Mouse (Mus musculus): ENCODE results near the gene Olfr630. TPM values are rescaled to one million over a fixed set of nuclear protein-coding genes. Genes with fewer than 3 reads are reported as not detected.
"Not testable (repeated sequence)": the region's sequence is repeated elsewhere in the genome, so short reads cannot be mapped to it uniquely, and the experiment has no call there.

The Olfr630 gene
- polyA plus RNA-seq, 1 experiment from 2014 or later: not detected

DNA sequence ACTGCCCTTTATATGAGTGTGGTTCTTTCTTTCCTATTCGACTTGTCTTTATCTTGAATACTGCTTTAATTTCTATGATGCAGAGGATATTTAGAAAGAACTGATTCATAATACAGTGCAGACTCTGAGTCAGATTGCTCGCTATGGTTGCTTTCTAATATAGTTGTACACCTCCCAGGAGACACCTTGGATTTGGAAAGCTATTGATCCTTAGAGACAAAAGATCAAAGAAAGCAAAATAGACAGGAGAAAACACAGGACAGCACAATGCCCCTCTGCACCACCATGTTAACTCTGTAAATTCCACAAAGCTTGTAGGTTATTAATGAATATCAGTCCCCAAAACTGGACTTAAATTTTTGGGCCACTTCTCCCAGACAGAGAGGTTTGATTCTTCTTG, 12.3 kb downstream of the Olfr630 start, which contains the start of gene Olfr629:
Gene Olfr629 (minus strand): TSS at position 101 of the 400 bp plus-strand sequence.
- H3K4me1 ChIP-seq (replicated peaks; ENCODE audit: control insufficient read depth, insufficient read depth, low read length): no peaks in the 10 kb centered on the region
- H3K36me3 ChIP-seq (ENCODE audit: control insufficient read depth, insufficient read depth, low read length): no peaks in the 10 kb centered on the region
- no peak within 1 kb of the TSS for H3K27ac ChIP-seq (ENCODE audit: low read depth, low read length)
- ATAC-seq (replicated peaks; ENCODE audit: low FRiP score): no peak
- no peak within 1 kb of the TSS for H3K4me3 ChIP-seq (ENCODE audit: low read depth, low read length)
- H3K9me3 ChIP-seq (ENCODE audit: control insufficient read depth, low read length): no peaks in the 10 kb centered on the region
- 82% methylated on average over 2 of the region's 2 CpGs for WGBS
- no peak within 1 kb of the TSS for H3K9ac ChIP-seq (ENCODE audit: low read length)
- no peak within 1 kb of the TSS for H3K4me2 ChIP-seq (ENCODE audit: low read depth, low read length, severe bottlenecking)
- no peak for DNase-seq (ENCODE audit: low spot score)
- H3K27me3 ChIP-seq (ENCODE audit: control insufficient read depth, insufficient read depth, low read length): no peaks in the 10 kb centered on the region

DNA sequence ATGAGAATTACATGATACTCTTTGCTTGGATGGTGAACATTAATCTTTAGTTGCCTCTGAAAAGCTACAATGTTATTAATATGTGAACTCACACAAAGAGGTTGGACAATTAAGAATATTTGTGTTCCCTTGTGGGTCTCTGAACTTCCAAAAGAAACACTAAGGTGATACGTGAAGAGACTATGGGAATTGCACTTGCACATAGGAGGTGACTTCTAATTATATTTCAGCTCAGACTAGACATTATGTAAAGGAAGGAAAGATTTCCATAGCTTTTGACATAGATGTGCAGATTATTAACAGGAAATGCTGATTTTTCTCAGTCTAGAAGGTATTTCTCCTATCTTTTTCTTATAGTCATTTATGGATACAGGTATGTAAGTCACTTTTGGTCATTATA, 27.1 kb downstream of the Olfr630 start, which contains the start of gene Olfr628:
Gene Olfr628 (plus strand): TSS at position 301 of the 400 bp plus-strand sequence.
- no peaks in the 10 kb centered on the region for H3K27me3 ChIP-seq (ENCODE audit: control insufficient read depth, insufficient read depth, low read length)
- ATAC-seq (replicated peaks; ENCODE audit: low FRiP score) (no peak), DNase-seq (ENCODE audit: low spot score) (no peak)
- H3K9me3 ChIP-seq (ENCODE audit: control insufficient read depth, low read length): no peaks in the 10 kb centered on the region
- H3K4me3 ChIP-seq (ENCODE audit: low read depth, low read length): no peak within 1 kb of the TSS
- no peaks in the 10 kb centered on the region for H3K4me1 ChIP-seq (replicated peaks; ENCODE audit: control insufficient read depth, insufficient read depth, low read length)
- no peak within 1 kb of the TSS for H3K4me2 ChIP-seq (ENCODE audit: low read depth, low read length, severe bottlenecking)
- H3K9ac ChIP-seq (ENCODE audit: low read length): no peak within 1 kb of the TSS
- no peak within 1 kb of the TSS for H3K27ac ChIP-seq (ENCODE audit: low read depth, low read length)
- H3K36me3 ChIP-seq (ENCODE audit: control insufficient read depth, insufficient read depth, low read length): no peaks in the 10 kb centered on the region
- WGBS: 90% methylated on average over 1 of the region's 1 CpGs

DNA sequence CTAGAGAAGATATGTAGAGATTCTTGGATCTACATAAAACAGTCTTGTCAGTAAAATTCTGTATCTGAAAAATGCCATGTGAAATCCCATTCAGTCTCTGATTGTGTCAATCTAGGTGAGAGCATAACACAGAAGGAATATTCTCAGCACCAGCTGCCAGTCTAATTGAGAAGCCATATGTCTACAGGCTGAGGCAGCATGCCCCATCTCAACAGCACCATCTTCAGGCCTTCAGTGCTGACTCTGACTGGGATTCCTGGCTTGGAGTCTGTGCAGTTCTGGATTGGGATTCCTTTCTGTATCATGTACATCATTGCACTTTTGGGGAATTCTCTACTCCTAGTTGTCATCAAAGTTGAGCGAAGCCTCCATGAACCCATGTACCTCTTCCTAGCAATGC, 40.7 kb downstream of the Olfr630 start:
- H3K27me3 ChIP-seq (ENCODE audit: control insufficient read depth, insufficient read depth, low read length); H3K9me3 ChIP-seq (ENCODE audit: control insufficient read depth, low read length); H3K27ac ChIP-seq (ENCODE audit: low read depth, low read length); H3K36me3 ChIP-seq (ENCODE audit: control insufficient read depth, insufficient read depth, low read length); H3K4me3 ChIP-seq (ENCODE audit: low read depth, low read length); ATAC-seq (replicated peaks; ENCODE audit: low FRiP score); H3K4me1 ChIP-seq (replicated peaks; ENCODE audit: control insufficient read depth, insufficient read depth, low read length); H3K4me2 ChIP-seq (ENCODE audit: low read depth, low read length, severe bottlenecking); DNase-seq (ENCODE audit: low spot score); H3K9ac ChIP-seq (ENCODE audit: low read length): not testable (repeated sequence)
- WGBS: 95% methylated on average over 1 of the region's 1 CpGs

DNA sequence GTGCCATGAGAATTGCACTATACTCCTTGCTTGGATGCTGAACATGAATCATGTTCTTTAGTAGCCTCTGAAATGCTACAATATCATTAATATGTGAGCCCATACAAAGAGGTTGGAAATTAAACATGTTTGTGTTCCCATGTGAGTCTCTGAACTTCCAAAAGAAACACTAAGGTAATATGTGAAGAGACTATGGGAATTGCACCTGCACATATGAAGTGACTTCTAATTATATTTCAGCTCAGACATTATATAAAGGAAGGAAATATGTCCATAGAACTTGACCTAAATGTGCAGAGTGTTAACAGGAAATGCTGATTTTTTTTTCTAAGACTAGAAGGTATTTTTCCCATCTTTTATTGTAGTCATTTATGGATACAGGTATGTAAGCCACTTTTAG, 42.8 kb downstream of the Olfr630 start, which contains the start of gene Olfr243:
Gene Olfr243 (plus strand): TSS at position 301 of the 400 bp plus-strand sequence.
- DNase-seq (ENCODE audit: low spot score) (no peak), ATAC-seq (replicated peaks; ENCODE audit: low FRiP score) (no peak)
- Histone ChIP-seq H3K4me2 (ENCODE audit: low read depth, low read length, severe bottlenecking) (no peak within 1 kb of the TSS), H3K4me3 (ENCODE audit: low read depth, low read length) (no peak within 1 kb of the TSS), H3K9me3 (ENCODE audit: control insufficient read depth, low read length) (no peaks in the 10 kb centered on the region), H3K9ac (ENCODE audit: low read length) (no peak within 1 kb of the TSS), H3K27me3 (ENCODE audit: control insufficient read depth, insufficient read depth, low read length) (no peaks in the 10 kb centered on the region), H3K27ac (ENCODE audit: low read depth, low read length) (no peak within 1 kb of the TSS), H3K4me1 (replicated peaks; ENCODE audit: control insufficient read depth, insufficient read depth, low read length) (no peaks in the 10 kb centered on the region), H3K36me3 (ENCODE audit: control insufficient read depth, insufficient read depth, low read length) (no peaks in the 10 kb centered on the region)

DNA sequence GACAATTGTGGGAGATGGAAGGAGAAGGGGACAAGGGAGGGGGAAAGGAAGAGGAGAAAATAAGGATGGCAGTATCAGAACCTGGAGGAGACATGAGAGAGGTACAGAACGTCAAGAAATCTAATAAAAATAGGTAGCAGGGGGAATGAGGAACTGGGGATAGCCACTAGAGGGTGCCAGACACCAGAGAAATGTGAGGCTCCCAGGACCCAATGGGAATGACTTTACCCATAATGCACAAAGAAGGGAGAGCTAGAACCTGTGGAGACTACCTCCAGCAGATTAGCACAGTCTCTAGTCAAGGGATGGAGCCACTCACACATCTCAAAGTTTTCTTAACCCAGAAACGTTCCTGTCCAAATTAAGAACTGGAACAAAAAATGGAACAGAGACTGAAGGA, 45.1 kb downstream of the Olfr630 start:
- no peak overlapping the region for H3K4me3 ChIP-seq (ENCODE audit: low read depth, low read length)
- H3K9ac ChIP-seq (ENCODE audit: low read length): no peak overlapping the region
- no peak overlapping the region for H3K4me2 ChIP-seq (ENCODE audit: low read depth, low read length, severe bottlenecking)
- H3K27ac ChIP-seq (ENCODE audit: low read depth, low read length): no peak overlapping the region
- WGBS: 43% methylated on average over 2 of the region's 2 CpGs
- H3K27me3 ChIP-seq (ENCODE audit: control insufficient read depth, insufficient read depth, low read length): no peaks in the 10 kb centered on the region
- H3K36me3 ChIP-seq (ENCODE audit: control insufficient read depth, insufficient read depth, low read length): no peaks in the 10 kb centered on the region
- DNase-seq (ENCODE audit: low spot score) (no peak), ATAC-seq (replicated peaks; ENCODE audit: low FRiP score) (no peak)
- no peaks in the 10 kb centered on the region for H3K9me3 ChIP-seq (ENCODE audit: control insufficient read depth, low read length)
- no peaks in the 10 kb centered on the region for H3K4me1 ChIP-seq (replicated peaks; ENCODE audit: control insufficient read depth, insufficient read depth, low read length)

Other genes with a start within 250 kb of the Olfr630 start
- gene Olfr610, start 245.2 kb downstream of the Olfr630 start, polyA plus RNA-seq (2014; fragmentation: Nextera tagmentation; extraction: Ambion mirVana): not detected in 2 replicates
- not detected in 2 replicates for gene Olfr611, start 236.5 kb downstream of the Olfr630 start, polyA plus RNA-seq (2014; fragmentation: Nextera tagmentation; extraction: Ambion mirVana)
- gene Olfr612, start 214.6 kb downstream of the Olfr630 start, polyA plus RNA-seq (2014; fragmentation: Nextera tagmentation; extraction: Ambion mirVana): not detected in 2 replicates
- gene Olfr613, start 209.3 kb downstream of the Olfr630 start, polyA plus RNA-seq (2014; fragmentation: Nextera tagmentation; extraction: Ambion mirVana): not detected in 2 replicates
- not detected in 2 replicates for gene Olfr615, start 201.3 kb downstream of the Olfr630 start, polyA plus RNA-seq (2014; fragmentation: Nextera tagmentation; extraction: Ambion mirVana)
- not detected in 2 replicates for gene Olfr616, start 188.2 kb downstream of the Olfr630 start, polyA plus RNA-seq (2014; fragmentation: Nextera tagmentation; extraction: Ambion mirVana)
- not detected in 2 replicates for gene Olfr617, start 184.3 kb downstream of the Olfr630 start, polyA plus RNA-seq (2014; fragmentation: Nextera tagmentation; extraction: Ambion mirVana)
- gene Olfr618, start 167.2 kb downstream of the Olfr630 start, polyA plus RNA-seq (2014; fragmentation: Nextera tagmentation; extraction: Ambion mirVana): not detected in 2 replicates
- not detected in 2 replicates for gene Olfr619, start 156.8 kb downstream of the Olfr630 start, polyA plus RNA-seq (2014; fragmentation: Nextera tagmentation; extraction: Ambion mirVana)
- not detected in 2 replicates for gene Olfr620, start 144.8 kb downstream of the Olfr630 start, polyA plus RNA-seq (2014; fragmentation: Nextera tagmentation; extraction: Ambion mirVana)
- gene Olfr622, start 114.6 kb downstream of the Olfr630 start, polyA plus RNA-seq (2014; fragmentation: Nextera tagmentation; extraction: Ambion mirVana): not detected in 2 replicates
- not detected in 2 replicates for gene Olfr623, start 93.6 kb downstream of the Olfr630 start, polyA plus RNA-seq (2014; fragmentation: Nextera tagmentation; extraction: Ambion mirVana)
- not detected in 2 replicates for gene Olfr624, start 86.1 kb downstream of the Olfr630 start, polyA plus RNA-seq (2014; fragmentation: Nextera tagmentation; extraction: Ambion mirVana)
- gene Olfr625-ps1, start 74.6 kb downstream of the Olfr630 start, polyA plus RNA-seq (2014; fragmentation: Nextera tagmentation; extraction: Ambion mirVana): not detected in 2 replicates
- not detected in 2 replicates for gene Olfr243, start 42.7 kb downstream of the Olfr630 start, polyA plus RNA-seq (2014; fragmentation: Nextera tagmentation; extraction: Ambion mirVana)
- gene Olfr628, start 27.0 kb downstream of the Olfr630 start, polyA plus RNA-seq (2014; fragmentation: Nextera tagmentation; extraction: Ambion mirVana): not detected in 2 replicates
- not detected in 2 replicates for gene Olfr629, start 12.4 kb downstream of the Olfr630 start, polyA plus RNA-seq (2014; fragmentation: Nextera tagmentation; extraction: Ambion mirVana)
- not detected in 2 replicates for gene Olfr69, start 14.3 kb upstream of the Olfr630 start, polyA plus RNA-seq (2014; fragmentation: Nextera tagmentation; extraction: Ambion mirVana)
- gene Olfr68, start 22.4 kb upstream of the Olfr630 start, polyA plus RNA-seq (2014; fragmentation: Nextera tagmentation; extraction: Ambion mirVana): not detected in 2 replicates
- gene Olfr67, start 34.5 kb upstream of the Olfr630 start, polyA plus RNA-seq (2014; fragmentation: Nextera tagmentation; extraction: Ambion mirVana): not detected in 2 replicates
- 770 and 789 TPM in 2 replicates for gene Hbb-bt, start 56.7 kb upstream of the Olfr630 start, polyA plus RNA-seq (2014; fragmentation: Nextera tagmentation; extraction: Ambion mirVana)
- 254 and 256 TPM in 2 replicates for gene Hbb-bs, start 70.8 kb upstream of the Olfr630 start, polyA plus RNA-seq (2014; fragmentation: Nextera tagmentation; extraction: Ambion mirVana)
- gene Hbb-bh2, start 83.2 kb upstream of the Olfr630 start, polyA plus RNA-seq (2014; fragmentation: Nextera tagmentation; extraction: Ambion mirVana): not detected in 2 replicates
- gene Hbb-bh1, start 85.8 kb upstream of the Olfr630 start, polyA plus RNA-seq (2014; fragmentation: Nextera tagmentation; extraction: Ambion mirVana): 2,356 and 2,804 TPM in 2 replicates
- gene Hbb-y, start 95.9 kb upstream of the Olfr630 start, polyA plus RNA-seq (2014; fragmentation: Nextera tagmentation; extraction: Ambion mirVana): 10,747 and 11,615 TPM in 2 replicates
- not detected in 2 replicates for gene Olfr66, start 128.9 kb upstream of the Olfr630 start, polyA plus RNA-seq (2014; fragmentation: Nextera tagmentation; extraction: Ambion mirVana)
- not detected in 2 replicates for gene Olfr64, start 137.2 kb upstream of the Olfr630 start, polyA plus RNA-seq (2014; fragmentation: Nextera tagmentation; extraction: Ambion mirVana)
- not detected in 2 replicates for gene Olfr65, start 146.2 kb upstream of the Olfr630 start, polyA plus RNA-seq (2014; fragmentation: Nextera tagmentation; extraction: Ambion mirVana)
- not detected in 2 replicates for gene Olfr631, start 171.5 kb upstream of the Olfr630 start, polyA plus RNA-seq (2014; fragmentation: Nextera tagmentation; extraction: Ambion mirVana)
- gene Olfr632, start 177.0 kb upstream of the Olfr630 start, polyA plus RNA-seq (2014; fragmentation: Nextera tagmentation; extraction: Ambion mirVana): 0.12 TPM in 1 of 2 replicates, not detected in the other
- gene Olfr633, start 187.1 kb upstream of the Olfr630 start, polyA plus RNA-seq (2014; fragmentation: Nextera tagmentation; extraction: Ambion mirVana): not detected in 2 replicates
- gene Olfr635, start 213.8 kb upstream of the Olfr630 start, polyA plus RNA-seq (2014; fragmentation: Nextera tagmentation; extraction: Ambion mirVana): 0.03 TPM in 1 of 2 replicates, not detected in the other
- gene Olfr638, start 241.4 kb upstream of the Olfr630 start, polyA plus RNA-seq (2014; fragmentation: Nextera tagmentation; extraction: Ambion mirVana): not detected in 2 replicates